Comparison of ENCODE assay signal across 12 mouse cellular contexts in genomic region chr2:17297496-17297895, GRCm38 (mm10).
"Had no signal": no experiment of that assay in that cellular context is flagged by ENCODE, and none has a peak within 500 bp of the region (broad histone marks: within the 10 kb centered on the region; RNA-seq: fewer than 3 reads in every experiment).

No protein-coding gene starts in this region.

- ATAC-seq: midbrain, embryonic 16.5 days had no signal

- DNase-seq: lung, adult 18-20 months; lung, embryonic 14.5 days; lung, postnatal 10 days; lung, postnatal 4 days; midbrain, embryonic 14.5 days; retina, postnatal 1 day; right cerebral cortex, adult 18-20 months; right cerebral cortex, postnatal 14 days; thymus, adult 2 months; thymus, postnatal 25 days; thymus, postnatal 4 days had no signal
